Mouse (Mus musculus): ENCODE results near the gene Lhx3.

Lhx3 gene

DNA sequence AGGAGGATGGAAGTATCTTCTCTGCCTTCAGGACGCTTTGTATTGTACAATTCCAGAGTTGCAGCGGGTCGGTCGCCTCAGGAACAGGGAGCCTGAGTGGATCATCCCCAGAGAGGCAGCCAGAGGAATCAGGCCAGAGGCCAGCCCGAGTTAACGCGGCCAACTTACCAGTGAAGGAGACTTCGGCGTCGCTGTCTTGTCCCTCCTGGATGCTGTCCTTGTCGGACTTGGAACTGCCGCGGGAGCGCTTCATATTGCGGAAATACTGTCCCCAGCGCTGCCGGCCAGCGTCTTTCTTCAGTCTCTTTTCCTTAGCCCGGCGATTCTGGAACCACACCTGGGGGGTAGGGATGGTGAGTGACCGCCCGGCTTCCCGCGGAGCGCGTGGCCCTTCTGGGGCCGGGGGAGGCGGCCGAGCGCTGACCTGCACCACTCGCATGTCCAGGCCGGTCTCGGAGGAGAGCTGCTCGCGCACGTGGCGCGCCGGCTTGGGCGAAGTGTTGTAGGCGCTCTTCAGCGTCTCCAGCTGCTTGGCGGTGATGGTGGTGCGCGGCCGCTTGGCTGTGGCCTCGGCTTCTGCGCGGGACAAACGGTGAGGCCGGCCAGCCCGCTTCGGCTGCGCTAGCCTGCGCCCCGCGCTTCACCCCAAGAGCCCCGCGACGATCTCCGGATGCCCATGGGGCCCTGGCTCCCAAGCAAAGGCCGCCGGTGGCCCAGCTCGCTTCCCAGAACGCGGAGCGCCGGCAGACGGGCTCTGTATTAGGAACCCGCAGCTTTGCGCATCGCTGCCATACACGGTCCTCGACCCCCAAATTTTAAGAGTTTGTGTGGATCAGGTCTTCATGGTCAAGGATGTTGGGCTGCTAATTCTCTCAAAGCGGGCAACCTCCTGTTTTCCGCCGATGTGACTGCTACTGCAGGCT lies 5.9 kb downstream of the Lhx3 start:
- DNase-seq = no peak

DNA sequence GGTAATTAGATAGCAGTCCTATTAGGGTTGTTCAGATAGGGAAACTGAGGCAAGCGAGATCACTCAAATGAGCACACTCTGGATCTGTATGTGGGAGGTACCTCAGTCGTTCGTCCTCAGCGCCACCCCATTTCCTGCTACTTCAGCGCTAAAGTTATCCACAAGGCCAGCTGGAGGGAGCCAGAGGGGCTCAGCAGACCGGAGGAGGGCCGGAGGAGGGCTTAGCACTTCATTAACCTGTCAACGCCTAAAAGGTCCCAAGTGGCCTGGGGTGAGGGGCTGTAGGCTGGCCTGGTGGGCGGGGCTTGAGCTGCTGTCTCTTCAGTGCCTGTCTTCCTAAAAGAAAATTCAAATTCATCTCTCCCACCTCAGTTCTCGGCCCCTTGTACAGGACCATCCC lies 9.6 kb downstream of the Lhx3 start:
- DNase-seq = no peak

DNA sequence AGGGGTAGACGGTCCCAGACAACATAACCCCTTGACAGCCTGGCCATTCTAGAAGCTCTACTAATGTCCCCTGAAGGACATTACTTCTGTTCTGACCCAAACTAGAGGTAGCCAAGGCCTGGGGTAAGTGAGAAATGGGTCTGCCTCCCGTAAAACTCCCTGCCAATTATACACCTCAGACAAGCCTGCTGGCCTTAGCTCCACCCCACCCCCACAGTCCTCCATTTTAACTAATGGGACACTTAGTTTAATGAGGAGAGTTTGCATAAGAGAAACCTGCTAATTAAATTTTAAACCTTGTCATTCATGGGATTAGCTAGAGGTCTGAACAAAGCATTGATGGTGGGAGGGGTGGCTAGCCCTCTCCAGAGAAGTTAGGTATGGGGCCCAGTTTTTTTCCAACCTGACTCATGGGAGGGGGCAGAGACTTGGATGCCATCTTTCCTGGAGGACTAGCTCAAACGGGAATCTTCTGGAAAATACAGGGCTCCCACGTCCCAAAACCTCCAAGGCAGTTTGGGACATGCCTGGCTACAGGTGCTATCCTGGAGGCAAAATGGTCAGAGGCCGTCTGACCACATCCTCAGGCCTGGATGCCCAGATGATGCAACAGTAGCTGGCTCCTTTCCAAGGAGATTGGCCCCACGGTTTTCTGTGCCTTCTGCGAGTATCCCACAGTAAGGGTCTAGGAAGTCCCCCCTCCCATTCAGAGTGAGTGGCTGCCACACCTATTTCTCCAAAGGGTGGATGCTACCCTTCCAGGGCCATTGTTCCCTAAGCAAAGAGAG lies 13.3 kb downstream of the Lhx3 start:
- no peak for DNase-seq

DNA sequence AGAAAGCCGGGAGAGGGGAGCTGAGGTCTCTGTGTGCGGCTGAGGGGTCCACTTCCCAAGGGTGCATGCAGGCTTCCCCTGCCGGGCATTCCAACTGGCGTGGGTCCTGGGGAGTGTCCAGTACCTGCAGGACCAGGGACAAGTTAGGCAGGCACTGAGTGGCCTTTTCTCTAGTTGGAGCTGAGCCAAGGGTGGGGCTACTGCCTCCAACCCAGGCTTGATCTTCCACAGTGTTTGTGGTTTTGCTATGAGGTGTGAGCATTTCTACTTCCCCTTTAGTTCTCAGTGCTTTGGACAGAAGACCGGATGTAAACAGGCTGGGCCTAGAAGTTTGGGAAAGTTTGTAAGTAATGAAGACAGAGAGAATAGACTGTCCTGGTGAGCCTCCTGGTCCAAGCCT lies 19.6 kb downstream of the Lhx3 start:
- no peak for DNase-seq

DNA sequence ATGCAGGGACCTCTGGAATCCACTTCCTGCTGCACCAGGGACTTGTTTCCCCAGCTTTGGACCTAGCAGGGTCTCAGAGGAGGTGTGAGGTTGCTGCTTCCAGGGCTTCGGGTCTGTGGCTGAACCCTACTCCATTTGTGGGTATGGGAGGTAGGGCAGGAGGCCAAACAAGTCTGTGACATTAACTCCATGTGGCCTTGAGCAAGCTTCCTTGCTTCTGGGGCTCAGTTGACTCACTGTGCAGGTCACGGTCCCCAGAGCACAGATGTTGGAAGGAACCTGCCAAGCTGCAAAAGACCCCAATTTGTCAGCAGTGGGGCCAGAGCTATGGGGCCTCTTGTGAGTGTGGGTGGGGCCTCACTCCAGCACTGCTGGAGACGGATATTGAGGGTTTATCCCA lies 23.7 kb downstream of the Lhx3 start:
- DNase-seq = no peak

DNA sequence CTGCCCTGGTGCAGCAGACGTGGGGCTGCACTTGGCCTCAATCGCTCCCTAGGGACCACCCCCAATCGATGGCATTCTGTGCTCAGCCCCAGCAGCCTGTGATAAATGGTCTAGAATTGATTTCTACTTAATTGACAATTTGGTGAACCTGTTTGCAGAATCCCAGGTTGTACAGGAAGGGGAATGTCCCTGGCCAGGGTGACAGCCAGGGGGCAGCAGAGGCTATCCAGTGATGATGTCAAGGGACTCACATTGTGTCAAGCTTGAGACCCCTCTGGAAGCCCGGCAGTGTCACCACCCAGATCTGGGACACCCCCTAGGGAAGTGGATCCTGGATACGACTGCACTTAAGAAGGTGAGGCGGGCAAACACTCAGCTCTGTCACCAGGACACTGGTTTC lies 25.4 kb downstream of the Lhx3 start:
- DNase-seq = peak; percentile 57

DNA sequence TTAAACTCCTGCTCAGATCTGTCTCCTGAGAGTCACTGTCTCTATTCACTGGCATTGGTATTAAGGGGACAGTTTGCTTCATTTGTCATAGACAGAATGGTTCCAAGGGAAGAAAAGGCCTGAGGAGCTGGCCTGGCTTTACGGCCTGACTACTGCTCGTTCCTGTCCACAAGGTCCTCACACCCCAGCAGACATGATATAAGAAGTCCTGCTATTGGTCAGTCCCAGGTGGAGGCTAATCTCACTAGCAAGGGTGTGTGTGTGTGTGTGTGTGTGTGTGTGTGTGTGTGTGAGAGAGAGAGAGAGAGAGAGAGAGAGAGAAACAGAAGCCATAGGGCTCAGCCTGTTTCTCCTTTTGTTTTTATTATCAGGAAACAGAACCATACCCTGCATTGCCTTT lies 30.9 kb downstream of the Lhx3 start:
- no peak for DNase-seq

DNA sequence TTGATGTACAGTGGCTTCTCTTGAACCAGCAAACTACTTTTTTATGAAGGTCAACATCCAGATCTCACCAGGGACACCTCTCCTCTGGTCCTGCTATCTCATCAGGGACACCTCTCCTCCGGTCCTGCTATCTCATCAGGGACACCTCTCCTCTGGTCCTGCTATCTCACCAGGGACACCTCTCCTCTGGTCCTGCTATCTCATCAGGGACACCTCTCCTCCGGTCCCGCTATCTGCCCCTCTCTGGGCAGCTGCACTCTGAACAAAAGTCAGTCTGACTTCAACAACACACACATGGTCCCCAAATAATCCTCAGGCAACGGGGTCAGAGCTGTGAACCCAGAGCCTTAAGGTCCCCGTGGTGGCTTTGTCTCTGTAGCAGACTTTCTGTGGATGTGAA lies 31.4 kb downstream of the Lhx3 start:
- no peak for DNase-seq

DNA sequence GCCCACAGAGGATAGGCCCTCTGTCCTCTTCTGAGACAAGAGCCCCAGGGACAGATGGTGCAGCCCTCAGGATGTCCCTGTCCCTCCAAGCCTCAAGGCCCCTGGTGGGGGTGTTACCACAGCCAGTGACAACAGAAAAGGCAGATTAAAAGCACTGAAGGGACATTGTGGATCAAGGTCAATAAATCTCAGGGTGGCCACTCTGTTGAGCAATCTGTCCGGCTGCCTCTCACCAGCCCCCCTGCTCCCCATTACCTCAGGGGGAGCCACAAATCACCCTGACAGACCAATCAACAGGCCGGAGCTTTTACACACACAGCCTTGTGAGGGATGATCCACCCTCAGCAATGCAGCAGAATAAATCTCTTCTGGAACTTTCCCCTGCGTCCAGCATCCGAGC lies 32.9 kb downstream of the Lhx3 start:
- no peak for DNase-seq

DNA sequence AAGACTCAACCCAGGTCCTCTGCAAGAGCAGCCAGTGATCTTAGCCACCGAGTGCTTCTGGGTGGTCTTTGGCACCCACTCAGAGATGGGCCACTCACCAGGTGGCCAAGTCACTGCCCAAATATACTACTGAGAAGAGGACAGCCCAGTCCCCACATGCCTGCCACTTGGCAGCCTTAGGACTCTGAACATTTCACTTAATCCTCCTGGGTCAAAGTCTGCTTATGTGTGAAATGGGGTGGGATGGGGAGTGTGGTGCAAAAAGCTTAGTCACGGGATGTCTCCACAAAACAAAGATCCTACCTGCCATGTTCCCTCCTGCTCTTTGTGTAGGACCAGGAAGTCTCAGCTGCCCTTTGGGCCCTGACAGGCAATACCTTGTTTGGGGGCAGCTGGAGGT lies 35.9 kb downstream of the Lhx3 start:
- DNase-seq = no peak

DNA sequence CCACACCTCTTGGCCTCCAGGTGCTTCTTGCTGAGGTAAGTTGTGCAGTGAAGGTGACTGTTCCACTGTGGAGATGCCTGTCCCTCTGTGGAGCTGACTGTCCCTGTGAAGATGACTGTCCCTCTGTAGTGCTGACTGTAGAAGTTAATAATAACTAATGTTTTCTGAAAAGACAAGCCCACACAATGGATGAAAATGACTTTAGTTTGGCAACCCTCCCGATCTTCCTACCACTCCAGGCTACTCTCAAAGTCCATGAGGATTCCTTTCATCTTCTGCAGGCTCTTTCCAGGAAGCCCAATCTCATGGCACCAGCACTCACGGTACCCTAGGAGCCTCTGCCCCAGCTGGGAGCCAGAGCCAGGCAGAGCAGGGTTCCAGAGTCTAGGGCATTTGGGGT lies 37.7 kb downstream of the Lhx3 start:
- no peak for DNase-seq

DNA sequence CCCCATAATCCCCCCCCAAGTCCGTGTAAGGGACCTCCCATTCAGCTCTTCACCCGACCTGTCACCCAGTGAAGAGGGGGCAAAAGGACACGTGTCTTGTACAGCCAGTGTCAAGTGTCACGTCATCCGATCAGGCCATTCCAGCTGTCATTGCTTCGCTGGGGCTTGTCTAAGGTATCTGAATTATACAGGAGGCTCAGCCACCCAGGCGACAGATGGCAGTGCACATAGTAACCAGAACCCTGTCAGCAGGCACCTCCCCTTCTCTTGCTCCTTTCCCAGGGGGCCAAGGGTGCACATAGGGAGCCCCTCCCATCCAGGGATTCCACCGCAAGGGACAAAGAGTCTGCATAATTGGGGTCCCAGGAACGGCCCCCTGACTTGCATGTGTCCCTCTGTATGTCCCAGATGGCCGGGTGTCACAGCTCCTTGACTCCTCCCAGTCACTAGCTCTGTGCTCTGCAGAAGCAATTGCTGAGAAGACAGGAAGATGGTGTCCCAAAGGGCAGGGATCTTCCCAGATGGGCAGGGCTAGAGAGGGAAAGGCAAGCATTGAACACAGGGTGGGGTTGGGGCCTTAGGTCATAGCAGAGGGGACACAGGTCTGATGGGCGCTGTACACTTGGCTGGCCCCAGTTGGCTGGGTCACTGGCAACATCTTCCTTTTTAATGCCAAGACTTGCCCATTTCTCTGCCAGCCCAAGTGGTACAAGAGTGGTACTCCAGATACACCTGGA lies 39.1 kb downstream of the Lhx3 start:
- no peak for DNase-seq

DNA sequence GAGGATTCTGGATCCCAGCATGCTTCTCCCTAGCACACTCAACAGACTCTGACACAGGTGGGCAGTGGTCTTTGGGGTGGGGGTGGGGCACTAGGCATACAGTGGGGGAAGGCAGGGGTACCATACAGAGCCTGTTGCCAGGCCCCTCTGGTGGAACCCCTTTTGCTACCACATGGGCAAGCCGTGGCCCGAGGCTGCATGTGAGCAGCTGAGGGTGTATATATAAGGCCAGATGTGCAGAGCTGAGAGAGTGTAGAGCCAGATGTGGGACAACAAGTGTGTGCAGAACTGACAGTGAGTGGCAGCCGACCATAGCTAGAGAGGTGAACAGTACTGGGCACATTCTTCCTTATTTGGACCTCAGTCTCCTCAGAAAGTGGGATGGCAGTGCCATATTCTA lies 41.2 kb downstream of the Lhx3 start:
- DNase-seq = no peak

DNA sequence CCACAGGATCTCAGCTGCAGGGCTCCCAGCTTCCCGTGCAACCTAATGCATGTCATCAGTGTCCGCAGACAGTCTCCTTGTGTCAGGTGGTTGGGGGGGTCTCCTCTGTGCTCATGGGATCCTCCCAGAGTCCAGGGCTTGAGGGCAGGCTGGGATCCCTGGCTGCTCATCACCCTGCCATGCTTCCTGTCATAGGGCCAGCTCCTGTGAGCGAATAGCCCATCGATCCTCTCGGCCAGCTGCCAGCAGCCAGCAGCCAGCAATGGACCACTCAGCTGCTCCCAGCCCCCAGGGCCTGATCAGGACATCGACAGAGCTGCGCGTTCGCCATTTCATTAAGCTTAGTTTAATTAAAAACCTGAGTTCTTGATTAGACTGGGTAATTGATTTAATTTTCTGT lies 50.0 kb downstream of the Lhx3 start:
- no peak for DNase-seq

DNA sequence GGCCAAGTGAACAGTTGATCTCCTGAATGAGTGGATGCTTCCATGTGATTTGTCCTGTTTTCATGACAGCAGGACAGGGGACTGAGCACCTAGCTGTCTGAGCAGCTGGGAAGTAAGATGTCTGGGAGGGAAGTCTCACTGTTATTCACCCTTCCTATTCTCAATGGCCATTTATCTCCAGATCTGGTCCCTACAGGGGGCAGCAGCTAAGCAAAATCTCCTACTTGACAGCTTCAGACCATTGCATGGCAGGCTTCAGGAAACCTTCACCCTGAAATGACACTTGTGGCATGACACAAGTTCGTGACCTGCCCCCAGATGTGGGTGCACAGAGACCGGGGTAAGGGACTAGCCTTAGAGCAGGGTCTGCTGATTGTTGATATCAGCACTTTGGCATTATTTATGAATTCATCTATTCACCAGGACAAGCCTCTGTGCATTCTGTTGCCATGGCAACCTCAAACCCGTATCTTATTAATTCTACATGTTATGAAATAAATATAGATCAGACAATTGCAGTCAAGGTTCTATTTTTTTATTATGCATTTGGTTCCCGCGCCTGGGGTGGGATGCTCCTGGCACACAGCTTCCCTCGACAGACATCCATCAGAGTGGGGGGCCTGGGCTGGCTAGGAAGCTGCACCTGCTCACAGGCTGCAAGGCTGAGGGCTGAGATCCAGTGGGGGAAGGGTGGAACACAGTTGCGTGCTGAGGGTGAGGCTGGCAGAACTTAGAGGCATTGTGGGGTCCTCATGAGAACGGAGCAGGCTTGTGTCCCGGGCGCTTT lies 51.7 kb downstream of the Lhx3 start:
- DNase-seq = peak; percentile 43

DNA sequence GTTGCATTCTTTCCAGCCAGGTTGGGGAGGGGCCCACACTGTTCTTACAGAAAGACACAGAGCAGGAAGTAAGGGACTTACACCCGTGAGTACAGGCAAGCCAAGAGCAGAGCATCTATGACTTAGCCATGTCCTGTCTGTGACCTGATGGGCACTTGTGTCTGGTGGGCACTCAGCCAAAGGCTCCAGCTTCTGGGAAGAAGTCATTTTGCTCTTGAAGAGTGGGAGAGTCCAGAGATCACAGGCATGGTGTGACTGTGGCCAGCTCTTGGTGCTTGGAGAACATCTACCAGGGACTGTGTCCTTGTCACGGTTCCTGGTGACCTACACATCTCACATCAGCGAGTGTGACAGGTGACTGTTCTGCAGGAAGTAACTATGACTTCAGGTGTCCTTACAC lies 52.4 kb downstream of the Lhx3 start:
- DNase-seq = no peak

DNA sequence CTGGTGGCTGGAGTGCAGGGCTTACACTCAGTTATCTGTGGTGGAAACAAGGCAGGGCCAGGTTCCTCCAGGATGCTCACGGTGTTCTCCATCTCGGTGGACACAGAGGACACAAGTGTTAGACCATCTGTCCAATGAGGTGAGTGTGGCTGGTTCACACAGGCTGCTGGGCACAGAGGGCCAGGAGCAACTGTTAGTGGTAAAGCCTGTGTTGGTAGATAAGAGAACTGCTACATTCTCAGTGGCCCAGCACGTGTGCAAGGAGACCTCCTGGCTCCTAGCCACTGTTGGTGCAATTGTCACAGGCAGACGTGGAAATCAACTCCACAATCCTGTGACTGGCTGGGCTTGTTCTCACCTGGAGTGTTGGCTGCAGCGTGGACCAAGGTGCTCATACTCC lies 53.5 kb downstream of the Lhx3 start:
- no peak for DNase-seq

DNA sequence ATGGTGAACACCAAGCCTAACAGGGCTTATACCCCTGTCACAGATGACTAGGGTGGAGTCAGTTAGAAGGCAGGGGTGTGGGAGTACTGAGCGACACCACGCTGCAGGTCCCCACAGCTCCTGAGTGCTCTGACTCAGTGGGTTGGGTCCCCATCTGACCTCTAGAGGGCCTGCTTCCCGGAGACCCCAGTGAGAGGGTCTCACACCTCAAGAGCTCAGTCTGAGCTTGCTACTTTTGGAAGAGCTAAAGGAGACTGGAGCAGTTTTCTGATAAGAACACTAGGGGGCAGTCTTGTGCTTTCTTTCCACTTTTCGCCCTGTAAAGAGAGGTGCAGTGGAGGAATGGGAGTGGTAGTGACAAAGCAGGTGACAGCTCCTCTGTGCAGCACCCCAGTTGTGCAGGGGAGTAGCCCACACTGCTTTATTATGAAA lies 54.2 kb downstream of the Lhx3 start:
- no peak for DNase-seq

DNA sequence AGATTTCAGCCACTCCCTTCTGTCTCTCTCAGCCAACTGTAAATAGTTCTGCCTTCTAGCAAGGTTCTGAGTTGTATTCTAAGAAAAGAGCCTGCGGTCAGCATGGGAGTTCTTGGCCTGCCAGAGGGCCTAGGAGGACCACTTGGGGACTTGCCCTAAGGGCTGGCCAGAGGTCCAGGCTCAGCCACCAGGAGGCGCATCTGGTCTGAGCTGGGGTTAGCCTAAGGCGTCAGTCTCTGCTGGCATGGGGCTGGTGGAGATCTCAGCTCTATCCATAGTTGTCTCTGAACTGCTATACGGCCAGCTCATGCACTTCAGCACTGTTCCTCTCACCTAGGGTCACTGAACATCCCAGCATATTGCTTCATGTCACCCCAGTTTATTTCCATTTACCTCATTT lies 54.8 kb downstream of the Lhx3 start:
- DNase-seq = peak; percentile 47
